Mouse (Mus musculus) kidney, postnatal 10 days (tissue): ENCODE results near the gene Alcam.

Experiments
- DNase-seq: peaks from one replicate; pipeline ENCODE4 v3.0.0; 2021; ENCODE audit warnings: mixed read lengths

The Alcam gene

DNA sequence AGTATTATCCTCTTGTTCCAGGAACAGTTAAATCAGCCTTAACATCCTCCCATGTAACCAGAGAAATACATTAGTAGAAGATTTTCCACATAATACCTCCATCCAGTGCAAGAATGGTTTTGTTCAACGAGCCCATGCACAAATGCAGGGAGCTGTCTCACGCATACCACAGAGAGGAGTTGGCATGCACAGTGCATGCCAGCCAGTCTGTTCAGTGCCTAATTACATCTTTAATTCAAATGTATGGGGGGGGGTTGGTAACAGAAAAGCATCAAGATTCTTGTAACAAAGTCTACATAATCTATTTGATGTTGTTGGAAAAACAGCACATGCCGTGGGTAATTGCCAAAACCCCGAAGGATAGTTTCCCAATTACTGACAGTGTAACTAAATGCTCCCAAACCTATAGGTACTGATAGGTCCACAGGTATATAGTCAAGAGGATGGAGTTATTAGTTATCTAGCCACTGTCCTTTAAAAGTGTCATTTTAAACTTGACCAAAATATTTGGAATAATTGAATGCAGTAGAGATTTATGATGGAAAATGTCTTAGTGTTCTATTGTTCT lies 89.8 kb downstream of the Alcam start:
- no peak for DNase-seq

DNA sequence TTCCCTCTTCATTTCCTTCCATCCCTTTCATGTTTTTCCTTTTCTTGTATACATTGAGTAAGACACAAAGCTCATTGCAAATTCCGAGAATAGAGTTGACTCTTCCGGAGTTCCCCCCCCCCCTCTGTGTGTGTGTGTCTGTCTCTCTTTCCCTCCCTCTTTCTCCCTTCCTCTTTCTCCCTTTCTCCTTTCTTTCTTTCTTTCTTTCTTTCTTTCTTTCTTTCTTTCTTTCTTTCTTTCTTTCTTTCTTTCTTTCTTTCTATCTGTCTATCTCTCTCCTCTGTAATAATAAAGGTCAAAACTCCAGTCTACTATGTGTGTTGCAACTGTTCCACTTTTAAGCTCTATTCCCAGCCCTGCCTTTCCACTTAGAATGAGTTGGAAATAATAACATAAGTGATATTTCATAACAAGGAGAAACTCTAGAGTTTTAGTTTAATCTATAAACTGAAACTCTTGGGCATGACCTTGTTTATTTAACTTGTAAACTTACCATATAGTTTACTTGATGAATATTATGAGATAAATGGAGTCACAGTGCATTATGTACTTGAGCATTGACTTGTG lies 110.3 kb downstream of the Alcam start:
- DNase-seq, result no peak

DNA sequence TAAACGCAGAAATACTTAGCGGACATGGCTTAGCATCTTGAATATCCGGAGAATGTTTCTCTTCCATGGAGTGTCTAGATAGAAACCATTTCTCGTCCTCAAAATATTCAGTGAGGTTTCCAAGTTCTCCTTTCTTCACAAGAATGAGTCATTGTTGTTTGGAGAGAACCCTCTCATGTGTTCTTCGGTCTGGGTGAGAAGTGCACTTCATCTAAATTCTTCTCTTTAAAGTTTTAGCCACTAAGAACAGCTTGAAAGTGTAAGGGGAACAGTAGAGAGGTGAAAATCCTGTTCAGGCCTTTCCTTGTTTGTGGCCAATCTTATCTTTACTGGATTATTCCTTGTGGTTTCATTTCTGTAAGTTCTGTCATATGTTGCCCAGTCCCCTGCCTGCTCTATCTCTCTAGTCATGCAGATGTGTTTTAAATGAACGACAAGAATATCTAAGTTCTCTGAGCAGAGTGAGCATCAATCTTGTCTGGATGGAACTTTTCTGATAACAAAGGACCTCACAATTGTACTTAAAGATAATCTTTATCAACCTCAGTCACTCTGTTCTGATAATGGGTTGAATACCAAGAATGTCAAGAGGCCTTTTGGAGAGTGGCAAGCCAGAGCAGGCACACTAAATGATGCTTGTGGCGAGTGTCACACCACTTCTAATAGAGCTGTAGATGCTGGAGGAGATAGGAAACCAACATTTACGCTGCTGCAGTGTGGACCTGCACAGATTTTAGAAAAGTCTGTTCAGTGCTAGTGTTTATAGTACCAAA lies 111.0 kb downstream of the Alcam start:
- no peak for DNase-seq

DNA sequence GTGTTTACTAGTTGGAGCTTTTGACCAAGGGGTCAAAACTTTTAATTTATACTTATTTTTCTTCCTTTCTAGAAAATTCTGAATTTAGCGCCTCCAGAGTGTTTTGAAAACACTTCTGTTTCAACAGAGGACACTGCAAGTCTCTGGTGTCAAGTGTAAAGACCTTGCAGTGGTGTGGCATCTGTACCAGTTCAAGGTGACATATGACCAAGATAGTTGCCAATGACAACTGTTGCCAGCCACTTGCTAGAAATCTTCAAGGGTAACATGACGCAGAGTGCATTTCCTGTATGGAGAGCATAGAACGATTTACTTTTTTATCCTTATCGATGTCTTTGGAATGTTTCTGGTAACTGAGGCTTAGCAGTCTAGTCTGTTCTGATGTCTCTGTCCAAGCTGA lies 119.8 kb downstream of the Alcam start:
- DNase-seq, result no peak

DNA sequence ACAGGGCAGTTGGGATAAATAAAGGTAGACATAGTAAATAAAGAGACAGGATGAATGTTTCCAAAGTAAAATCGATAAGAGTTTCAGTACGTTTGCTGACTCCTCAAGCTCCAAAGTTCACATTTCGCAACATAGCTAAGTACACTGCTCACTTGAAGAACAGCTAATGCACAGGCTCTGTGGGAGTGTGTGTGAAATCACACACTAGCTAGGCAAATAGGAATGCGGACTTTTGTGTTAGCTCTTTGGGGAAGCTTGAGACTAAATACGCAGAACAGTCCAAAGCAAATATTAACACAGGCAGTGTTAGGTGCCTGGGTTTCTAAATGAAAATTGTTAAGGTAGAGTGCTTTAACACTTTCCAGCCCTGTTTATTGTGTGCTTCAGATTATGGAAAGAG lies 120.2 kb downstream of the Alcam start:
- DNase-seq, result no peak

DNA sequence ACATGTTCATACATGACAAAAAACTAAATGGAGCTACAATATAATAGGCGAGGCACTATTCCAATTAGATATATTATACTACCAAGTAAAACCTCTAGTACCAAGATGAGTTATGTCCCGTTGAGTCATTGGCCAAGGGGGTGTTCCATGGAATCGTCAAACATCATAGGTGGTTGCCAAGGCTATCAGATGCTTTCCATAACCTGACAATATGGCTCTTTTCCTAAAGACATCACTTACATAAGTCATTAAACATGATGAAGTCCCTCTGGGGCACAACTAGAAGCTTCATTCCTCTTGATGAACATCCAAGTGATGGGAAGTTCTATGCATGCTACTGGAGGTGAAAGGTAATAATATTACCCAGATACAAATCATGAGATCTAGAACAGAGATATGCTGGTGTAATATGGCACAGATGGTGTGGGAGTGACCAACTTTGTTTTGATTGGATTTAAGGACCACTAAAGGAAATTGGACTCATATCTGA lies 122.5 kb downstream of the Alcam start:
- no peak for DNase-seq

DNA sequence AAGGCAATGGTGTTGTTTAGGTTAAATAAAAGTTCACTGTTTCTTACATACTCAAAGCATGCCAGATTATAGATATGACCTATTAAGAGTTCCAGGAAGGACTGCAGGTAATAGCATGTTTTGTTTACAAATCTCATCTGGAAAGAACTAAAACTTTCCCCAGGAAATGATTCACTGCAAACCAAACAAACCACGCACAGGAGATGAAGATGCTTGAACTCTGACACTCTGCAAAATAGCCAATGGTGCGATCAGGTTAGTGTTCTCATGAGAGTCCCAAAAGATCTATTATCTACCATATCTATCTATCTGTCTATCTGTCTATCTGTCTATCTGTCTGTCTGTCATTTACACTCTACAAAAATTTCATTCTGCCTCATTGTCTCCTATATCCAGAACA lies 124.5 kb downstream of the Alcam start:
- DNase-seq, result no peak

DNA sequence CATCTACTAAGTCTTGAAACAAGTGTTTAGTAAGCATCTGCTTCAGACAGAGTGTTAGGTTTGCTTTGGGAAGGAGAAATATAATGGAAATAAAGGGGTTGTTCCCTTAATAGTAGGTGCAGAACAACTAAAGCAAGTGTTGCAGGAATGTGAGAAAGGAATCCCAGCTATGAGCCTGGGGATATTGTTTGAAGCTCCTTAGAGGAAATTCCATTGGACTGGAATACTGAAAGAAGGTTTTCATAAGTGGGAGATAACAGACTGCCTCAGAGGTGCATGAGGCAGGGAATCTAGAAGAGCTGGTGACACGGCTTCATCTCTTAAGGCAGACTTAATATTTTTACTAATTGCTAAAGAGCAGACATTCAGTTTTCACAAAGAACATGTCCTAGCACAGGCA lies 134.6 kb downstream of the Alcam start:
- DNase-seq, result no peak

DNA sequence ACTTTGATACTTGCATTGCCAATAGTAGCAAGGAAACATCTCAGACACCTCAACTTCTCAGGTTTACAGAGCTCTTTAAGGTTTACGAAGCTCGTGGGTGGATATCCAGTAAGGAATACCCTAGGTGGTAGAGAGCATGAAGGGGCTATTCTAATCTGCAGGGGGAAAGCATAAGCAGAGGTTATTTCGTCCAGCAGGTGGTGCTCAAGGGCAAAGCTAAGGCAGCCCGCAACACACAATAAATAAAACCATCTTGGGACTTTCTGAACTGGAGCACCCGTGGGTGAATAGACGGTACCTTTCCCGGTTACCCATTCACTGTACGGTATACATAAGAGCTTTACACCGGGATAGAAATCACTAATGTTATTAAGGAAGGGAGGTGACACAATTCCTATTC lies 142.8 kb downstream of the Alcam start:
- DNase-seq, result peak; percentile 87

DNA sequence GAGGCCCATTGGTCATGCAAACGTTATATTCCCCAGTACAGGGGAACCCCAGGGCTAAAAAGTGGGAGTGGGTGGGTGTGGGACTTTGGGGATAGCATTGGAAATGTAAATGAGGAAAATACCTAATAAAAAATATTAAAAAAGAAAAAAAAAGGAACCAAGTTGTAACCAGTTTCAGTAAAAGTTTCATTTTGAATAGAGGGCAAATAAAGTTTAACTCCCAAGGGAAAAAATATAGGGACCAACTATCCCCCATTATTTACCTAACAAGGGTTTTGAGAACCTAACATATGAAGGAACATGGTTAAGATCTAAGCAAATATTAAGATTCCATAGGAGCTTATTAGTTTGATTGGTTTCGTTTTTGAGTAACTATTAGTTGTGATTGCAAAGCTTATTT lies 146.9 kb downstream of the Alcam start:
- no peak for DNase-seq

DNA sequence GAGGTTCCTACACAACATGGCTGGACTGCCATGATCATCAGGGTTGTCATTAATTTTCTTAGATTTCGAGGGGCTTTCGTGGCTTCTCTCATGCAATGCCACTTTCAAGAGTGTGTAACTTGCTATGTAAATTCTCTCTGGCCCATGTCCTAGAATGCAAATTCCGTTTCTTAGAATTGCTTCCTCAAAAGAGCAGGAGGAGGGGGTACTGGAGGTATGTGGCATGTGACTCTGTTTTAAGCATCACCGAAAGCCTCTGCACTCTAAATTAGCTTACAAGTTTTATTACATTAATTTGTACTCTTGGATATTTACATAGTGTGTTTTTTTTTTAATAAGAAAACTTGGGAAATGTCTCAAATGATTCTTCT lies 150.4 kb downstream of the Alcam start:
- no peak for DNase-seq

DNA sequence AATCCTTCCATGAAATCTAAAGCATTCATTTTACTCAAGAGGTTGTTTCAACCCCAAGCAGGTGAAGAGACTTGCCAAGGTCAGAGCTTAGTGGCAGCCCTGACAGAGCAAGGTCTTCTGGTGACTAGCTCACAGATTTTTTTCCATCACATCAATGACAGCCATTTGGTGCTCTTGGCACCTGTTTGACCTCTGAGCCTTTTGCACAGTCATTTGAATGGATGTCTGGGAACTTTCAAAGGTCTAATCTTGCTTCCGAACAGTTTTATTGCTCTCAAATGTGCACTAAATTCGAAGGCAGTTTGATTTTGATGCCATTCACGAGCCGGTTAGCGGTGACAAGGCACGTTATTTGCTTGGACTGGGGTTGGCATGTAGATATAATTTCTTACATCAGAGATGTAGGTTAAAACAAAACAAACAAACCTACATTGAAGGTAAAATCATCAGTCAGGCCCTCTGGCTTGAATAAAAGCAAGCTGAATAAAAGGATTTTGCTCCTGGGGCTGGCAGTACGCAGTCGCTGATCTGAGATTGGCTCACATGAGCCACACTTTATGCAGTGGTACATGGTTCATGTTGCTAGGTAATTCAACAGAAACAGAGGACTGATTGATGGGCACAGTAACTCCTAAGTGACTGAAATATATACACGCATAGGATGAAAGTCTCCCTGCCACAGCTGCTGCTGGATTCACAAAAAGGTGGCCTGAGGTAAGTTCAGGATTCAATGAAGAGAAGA lies 150.9 kb downstream of the Alcam start:
- DNase-seq, result no peak

DNA sequence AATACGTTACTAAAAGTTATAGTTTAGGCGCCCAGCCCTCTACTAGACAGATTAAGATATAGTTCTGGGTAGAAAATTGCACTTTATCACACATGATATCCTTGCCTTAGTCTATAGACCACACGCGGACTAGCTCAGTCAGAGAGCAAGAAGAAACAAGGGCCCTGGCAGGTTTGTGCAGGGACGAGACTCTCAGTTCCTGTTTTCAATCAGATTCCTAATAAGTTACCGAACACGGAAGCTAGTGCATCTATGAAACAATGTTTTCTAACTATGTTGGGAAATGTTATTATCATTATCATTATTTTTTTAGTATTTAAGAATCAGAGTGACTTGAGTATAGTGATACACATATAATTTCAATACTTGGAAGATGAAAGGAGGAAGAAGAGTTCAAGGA lies 152.1 kb downstream of the Alcam start:
- DNase-seq, result no peak

DNA sequence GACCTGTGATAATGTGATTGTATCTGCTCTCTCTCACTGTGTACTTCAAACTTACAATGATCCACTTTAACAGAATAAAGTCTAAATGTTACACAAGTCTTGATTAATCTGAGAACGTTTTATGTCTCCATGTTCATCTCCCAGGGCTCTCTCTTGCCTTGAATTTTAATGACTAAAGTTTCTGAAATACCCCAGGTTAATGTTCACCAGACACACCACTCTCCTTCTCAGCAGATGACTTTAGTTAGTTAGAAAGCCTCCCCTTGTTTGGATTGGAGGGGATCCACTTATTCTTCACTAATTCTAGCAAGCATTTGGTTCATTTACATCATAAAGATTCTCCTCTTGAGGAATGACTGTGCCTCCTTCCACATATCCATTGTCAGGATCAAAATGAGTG lies 157.5 kb downstream of the Alcam start:
- DNase-seq, result no peak

DNA sequence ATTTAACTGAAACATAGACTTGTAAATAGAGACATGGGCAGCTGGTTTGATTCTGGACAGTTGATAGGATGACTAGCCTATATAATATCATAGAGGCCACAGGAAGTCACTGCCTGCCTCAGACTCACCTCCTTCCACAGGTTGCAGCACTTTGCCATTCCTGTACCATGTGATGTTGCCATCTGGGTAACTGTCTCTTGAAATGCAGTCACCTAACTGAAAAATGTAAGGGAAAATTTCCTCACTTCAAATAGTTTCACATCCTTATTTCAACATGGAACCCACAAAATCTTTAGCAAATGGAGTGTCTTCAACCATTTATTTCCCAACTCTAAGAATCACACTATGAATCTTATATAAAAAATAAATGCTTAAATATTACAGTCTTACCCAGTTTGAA lies 158.3 kb downstream of the Alcam start:
- no peak for DNase-seq

DNA sequence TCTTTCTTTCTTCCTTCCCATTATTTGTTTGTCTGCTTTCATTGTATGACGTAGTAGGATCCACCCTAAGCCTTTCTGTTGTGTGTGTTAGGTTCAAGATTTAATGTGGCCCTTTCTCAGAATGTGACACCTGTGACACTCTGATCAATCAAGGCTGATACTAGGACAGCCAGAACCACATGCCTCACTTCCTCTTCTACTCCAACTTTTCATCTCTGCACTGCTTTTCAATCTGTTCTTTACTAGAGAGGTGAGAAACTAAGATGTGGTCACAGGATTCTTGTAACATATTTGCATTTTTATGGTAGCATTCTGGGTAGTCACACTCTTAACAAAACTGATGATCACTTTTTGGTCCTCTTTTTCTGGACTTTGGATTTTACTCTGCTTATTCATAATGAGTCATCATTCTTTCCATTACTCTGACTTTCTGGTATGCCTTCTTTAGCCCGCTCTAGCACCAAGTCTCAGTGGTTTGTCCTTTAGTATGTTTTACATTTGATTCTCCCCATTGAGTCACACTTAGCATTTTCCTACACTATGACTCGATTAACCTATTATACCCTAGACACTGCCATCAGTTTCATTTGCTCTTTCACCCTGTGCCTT lies 161.3 kb downstream of the Alcam start:
- no peak for DNase-seq

DNA sequence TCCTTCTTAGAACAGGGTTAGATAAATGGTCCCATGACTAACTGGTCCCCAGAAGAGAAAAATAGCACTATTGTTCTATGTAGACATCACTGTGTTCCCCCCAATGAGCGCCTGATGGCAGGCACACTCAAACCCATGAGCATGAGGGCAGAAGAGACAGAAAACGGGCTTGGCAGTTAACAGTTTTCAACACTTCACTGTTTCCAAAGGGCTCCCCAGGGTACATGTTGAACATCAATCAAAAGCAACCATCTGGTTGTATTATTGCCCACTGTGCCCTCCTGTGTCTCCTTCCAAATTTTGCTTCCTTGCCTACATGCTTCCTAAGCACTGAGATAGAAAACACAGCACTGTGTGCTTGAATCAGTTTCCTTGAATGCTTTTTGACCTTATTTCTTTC lies 173.7 kb downstream of the Alcam start:
- DNase-seq, result no peak

DNA sequence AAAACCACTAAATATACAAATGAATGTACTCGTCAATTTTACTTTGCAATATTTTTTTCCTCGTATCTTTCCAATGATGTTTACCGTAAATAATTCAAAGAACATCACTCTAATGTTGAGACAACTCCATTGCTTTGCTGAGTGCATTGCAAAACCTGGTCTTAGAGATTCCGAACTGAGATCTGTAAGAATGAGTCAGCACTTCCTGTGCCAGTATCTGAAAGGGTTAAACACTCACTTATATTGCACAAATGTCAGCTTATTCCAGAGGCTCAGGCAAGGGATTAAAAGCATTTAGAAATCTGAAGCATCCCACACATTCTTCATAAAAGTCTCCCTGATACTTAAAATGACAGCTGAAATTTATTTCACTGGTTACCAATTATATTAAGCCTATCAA lies 188.8 kb downstream of the Alcam start:
- no peak for DNase-seq

DNA sequence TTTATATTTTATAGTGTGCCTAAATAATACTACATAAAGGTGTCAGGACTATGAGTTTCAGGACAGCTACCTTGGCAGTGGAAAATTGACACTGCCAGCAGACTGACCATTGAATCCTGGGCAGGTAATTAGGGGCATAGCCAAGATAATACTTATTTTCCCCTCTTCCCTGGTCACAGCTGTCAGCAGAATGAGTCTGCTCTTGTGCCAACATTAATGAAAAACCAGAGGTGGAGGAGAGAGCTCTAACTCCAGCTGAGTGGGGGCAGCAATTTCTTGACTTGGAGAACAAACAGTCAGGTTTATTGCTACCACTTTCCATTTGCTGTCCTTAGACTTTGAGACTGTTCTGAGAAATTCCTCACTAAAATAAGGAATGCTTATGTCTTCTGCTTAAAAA lies 190.1 kb downstream of the Alcam start:
- DNase-seq, result no peak

DNA sequence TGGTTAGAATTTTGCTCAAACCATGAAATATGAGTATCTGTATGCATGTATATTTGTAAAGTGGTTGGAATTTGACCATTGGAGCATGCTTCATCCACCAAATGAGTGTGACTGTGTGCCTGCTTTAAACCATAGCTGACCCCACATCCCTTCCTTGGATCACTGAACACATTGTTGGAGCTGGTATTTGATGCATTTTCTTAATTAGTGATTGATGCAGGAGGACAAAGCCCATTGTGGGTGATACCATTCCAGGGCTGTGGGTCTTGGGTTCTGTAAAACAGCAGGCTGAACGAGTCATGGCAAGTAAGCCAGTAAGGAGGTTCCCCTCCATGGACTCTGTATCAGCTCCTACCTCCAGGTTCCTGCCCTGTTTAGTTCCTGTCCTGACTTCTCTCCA lies 191.3 kb downstream of the Alcam start:
- DNase-seq, result no peak

DNA sequence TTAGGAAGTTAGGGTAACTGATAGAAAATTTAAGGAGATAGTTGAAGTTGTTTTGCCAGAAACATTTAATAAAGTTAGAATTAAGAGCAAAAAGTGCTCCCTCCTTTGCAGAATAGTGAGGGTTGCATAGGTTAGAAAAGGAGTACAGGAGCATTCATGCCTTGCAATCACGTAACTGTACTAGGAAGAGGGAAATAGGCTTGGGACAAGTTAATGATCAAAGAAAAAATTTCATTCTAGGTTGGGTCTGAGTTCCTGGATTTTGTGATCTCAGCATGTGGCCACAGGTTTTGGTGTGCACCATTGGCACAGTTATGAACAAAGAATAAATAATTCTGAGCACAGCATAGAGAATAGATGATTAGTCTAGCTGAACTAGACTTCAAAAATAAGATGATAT lies 192.1 kb downstream of the Alcam start:
- DNase-seq, result no peak

DNA sequence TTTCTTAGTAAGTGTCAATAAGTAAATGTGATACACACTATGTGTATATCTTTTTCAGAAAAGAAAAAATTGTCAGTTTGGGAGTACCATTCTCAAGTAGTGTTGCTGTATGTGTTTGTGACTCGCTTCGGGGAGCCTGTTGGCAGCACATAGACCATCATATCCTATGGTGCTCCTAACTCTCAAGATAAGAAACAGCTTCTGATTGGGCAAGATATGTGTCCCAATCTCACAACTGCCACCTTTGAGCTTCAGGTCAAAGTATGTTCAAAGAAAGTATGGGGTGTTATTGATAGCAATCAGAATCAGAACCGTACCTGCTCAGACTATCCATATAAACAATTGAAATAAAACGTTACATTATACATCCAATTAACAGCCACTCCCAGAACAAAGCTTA lies 202.9 kb downstream of the Alcam start:
- no peak for DNase-seq

DNA sequence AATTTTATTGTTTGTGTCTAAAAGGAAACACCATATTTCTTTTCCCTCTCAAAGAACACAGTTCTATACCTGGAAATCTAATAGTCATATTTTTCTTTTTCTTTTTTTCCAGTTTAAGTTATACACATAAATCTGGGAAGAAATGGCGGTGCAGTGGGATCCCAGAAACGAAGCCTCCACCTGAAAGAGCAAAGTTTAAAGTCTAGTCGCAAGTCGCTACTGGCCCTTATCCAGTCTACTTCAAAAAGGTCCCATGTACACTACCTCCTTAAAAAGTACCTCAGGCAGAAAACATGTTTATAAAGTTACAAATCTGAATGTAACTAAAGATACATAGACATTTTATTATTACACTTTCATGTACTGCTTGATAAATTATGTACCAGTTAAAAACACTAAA lies 203.7 kb downstream of the Alcam start:
- no peak for DNase-seq
